Mouse (Mus musculus) natural killer cell, adult 2 months (primary cell): Measurements from ENCODE around the gene Mapk8.

Source experiments
- DNase-seq, 2 experiments: peaks; one replicate each; pipeline ENCODE4 v3.0.0; 2022; ENCODE audit warnings: low spot score in 2 of 2

Mapk8 gene

DNA sequence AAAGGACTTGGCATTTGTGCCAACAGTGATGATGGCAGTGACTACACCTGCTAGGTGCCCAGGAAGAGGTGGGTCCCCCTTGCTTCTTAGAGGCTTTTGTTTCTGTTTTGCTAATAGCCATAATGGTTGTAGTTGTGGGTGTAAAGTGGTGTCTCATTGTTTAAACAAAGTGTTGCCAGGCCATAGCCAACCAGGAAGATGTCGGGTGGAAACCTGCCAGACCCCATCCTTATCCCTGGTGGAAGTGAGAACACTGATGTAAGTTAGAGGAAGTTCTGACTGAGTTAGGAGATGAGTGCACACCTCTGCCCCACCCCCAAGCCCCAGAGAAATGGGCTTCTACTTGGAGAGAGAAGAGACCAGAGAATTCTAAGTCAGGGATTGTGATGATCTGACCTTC, 98.8 kb downstream of the Mapk8 start:
- no peak for DNase-seq

DNA sequence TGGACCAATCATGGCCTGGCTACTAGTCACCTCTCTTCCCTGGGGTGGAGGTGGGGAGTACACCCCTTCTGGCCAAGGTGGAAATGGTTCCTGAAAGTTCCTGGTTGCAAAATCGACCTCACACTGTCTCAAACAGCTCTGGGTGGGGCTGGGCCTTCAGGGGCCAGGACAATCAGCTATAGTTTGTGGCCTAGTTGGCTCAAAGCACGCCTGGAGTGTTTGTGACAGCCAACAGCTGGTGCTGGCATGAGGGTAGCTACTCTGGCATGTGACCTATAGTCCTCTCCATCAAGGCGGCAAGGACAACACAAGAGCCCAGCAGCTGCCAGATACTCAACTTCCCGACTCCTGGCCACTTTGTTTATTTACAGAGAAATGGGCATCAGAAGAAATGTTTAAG, 99.2 kb downstream of the Mapk8 start:
- DNase-seq = no peak

DNA sequence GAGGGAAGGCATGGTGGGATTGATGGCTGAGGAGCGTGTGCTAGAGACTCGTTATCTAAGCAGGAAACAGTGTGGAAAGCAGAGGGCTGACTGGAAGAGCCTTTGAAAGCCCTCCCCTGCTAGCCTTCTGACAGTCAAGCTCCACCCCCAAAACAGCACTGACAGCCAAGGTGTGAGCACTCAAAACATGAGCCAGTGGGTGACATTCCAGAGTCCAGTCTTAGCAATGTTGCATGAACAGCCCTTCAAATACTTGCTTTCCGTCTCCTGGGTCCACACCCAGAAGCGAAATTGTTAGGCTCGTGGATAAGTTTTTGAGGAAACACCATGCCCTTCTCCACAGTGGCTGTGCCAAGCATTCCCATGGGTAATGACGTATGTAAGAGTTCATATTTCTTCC, 100.4 kb downstream of the Mapk8 start:
- DNase-seq = no peak

DNA sequence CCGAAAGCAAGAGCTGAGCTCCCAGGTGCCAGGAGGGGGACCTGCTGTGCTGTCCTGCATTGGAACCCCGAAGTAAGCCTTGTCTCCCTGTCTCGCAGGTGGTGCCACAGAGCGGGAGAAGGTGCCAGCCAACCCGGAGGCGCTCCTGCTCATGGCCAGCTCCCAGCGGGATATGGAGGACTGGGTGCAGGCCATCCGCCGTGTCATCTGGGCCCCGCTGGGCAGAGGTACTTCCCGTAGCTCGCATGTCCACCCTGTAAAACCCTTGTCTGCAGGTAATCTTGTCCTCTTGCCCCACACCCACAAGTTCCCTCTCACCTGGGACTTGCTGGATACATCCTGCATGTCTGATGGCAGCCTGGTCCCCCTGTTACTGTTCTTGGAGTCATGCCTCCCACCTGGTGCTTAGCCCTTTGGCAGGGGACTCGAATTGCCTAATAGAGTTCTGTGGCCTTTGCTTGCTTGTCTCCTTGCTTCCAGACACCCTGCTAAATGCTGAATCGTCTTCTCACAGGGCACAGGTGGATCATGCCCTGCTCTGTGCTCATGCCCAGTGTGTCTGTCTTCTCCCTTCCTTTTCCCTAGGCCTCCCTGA, 103.7 kb downstream of the Mapk8 start:
- no peak for DNase-seq

- no peak for DNase-seq
Measured at GRCm38 (mm10) chr14:33338684-33339083, 108.3 kb downstream of the Mapk8 start.

DNA sequence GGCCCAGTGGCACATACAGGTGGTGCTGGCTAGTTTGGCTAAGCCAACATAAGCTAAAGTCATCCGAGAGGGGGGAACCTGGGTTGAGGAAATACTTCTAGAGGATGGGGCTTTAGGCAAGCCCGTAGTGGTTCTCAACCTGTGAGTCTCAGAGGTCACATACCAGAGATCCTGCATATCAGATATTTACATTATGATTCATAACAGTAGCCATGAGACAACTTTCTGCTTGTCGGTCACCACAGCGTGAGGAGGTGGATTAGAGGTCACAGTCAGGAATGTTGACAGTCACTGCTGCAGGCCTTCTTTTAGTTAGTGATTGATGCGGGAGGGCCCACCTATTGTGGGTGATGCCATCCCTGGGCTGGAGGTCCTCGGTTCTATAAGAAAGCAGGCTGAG, 111.2 kb downstream of the Mapk8 start:
- DNase-seq = no peak

DNA sequence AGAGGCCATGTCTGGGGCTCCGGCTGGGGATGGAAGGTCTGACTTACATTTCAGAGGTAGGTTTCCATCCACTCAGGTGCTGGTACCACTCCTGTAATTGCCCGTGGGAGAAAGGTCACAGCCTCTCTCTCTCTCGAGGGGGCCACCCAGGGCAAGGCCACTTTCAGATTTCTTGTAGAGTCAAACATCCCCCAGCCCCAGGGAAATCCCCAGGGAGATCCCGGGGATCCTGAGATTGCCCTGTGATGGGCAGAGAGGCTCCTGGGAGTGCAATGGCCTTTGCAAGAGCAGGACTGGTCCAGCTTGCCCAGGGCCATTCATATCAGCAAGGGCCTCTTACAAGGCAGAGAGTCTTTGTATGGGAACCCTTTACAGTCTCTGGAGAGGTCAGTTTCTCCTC, 112.6 kb downstream of the Mapk8 start:
- DNase-seq = no peak

DNA sequence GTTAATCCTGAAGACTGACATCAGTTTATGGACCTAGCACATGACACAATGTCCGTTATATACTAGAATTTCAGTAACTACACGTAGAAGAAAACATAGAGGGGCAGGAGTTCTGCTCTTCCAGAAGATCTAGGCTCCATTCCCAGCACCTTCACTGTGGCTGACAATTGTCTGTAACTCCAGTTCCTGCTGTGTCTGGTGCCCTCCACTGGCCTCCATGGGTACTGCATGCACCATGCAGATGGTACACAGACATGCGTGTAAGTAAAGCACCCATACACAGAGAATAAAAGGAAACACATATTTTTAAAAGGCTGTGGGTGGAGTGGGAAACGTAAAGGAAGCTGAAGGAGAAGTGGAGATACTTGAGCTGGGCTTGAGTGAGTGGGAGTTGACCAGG, 113.1 kb downstream of the Mapk8 start:
- no peak for DNase-seq

GRCm38 (mm10) chr14:33331627-33332026, 115.3 kb downstream of the Mapk8 start:
- no peak for DNase-seq

- no peak for DNase-seq
Measured at GRCm38 (mm10) chr14:33330986-33331385, 116.0 kb downstream of the Mapk8 start.

GRCm38 (mm10) chr14:33329297-33329805, 117.6 kb downstream of the Mapk8 start:
- DNase-seq = no peak

GRCm38 (mm10) chr14:33328369-33328768, 118.6 kb downstream of the Mapk8 start:
- DNase-seq = no peak
